Mouse (Mus musculus) ES-Bruce4 (cell line): ENCODE results near the gene Mcf2l.

Experiments
- CTCF ChIP-seq: IDR thresholded peaks from one replicate; pipeline ENCODE4 v1.8.1; 2011; ENCODE audit warnings: low read depth, low read length
- POLR2A ChIP-seq: IDR thresholded peaks from one replicate; pipeline ENCODE4 v1.8.1; 2011; ENCODE audit warnings: low read length; ENCODE audit not compliant: insufficient read depth

DNA sequence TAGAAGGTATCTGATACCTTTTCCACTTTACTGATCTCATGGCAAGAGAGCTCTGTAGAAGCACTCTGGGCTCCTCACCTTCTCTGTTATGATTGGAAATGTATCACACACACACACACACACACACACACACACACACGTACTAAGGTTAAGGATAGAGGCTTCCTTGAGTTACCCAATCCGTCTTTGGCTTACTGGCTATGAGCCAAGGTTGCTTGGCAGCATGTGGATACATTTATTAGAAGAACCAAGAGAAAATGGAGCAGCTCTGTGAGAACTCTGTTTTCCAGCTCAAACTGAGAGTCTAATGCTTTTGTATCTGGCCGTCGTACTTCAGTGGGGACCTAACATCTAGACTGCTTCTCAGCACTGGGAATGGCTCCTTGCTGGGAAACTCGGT, 121.9 kb downstream of the Mcf2l start:
- TF ChIP-seq POLR2A (no peak), CTCF (no peak)
